Mouse (Mus musculus) lung, postnatal 0 days (tissue): ENCODE results near the gene Psmd9. TPM values are rescaled to one million over a fixed set of nuclear protein-coding genes. Genes with fewer than 3 reads are reported as not detected.

Source experiments
- ATAC-seq: fragments of 200-750 bp; cut with Nextera tagmentation; 2 replicates; pipeline ENCODE4 v1.8.0; 2017; ENCODE audit warnings: moderate library complexity
- DNase-seq: peaks from one replicate; pipeline ENCODE4 v3.0.0-alpha.2; 2016; ENCODE audit warnings: low spot score
- H3K27ac ChIP-seq: fragments of 300-500 bp; sonication (generic); 2 replicates; pipeline ENCODE4 v1.5.1; 2014; ENCODE audit warnings: antibody characterized with exemption, mild to moderate bottlenecking, low read length, mixed read lengths
- H3K27me3 ChIP-seq: fragments of 300-500 bp; sonication (generic); replicated peaks from 2 replicates; pipeline ENCODE4 v1.6.1; 2014; ENCODE audit warnings: low read length, mixed read lengths; ENCODE audit not compliant: insufficient read depth
- H3K36me3 ChIP-seq: fragments of 300-500 bp; sonication (generic); 2 replicates; pipeline ENCODE4 v1.6.1; 2014; ENCODE audit warnings: low read length, mixed read lengths; ENCODE audit not compliant: insufficient read depth
- H3K4me1 ChIP-seq: fragments of 300-500 bp; sonication (generic); 2 replicates; pipeline ENCODE4 v1.6.1; 2014; ENCODE audit warnings: antibody characterized with exemption, low read depth, low read length, mixed read lengths; ENCODE audit not compliant: insufficient read depth
- H3K4me2 ChIP-seq: fragments of 300-500 bp; sonication (generic); replicated peaks from 2 replicates; pipeline ENCODE4 v1.6.1; 2014; ENCODE audit warnings: low read depth, mild to moderate bottlenecking, low read length, moderate library complexity, mixed read lengths
- H3K4me3 ChIP-seq: fragments of 300-500 bp; sonication (generic); 2 replicates; pipeline ENCODE4 v1.5.1; 2014; ENCODE audit warnings: low read depth, low read length
- H3K9ac ChIP-seq: fragments of 300-500 bp; sonication (generic); replicated peaks from 2 replicates; pipeline ENCODE4 v1.6.1; 2014; ENCODE audit warnings: low read depth, mild to moderate bottlenecking
- H3K9me3 ChIP-seq: fragments of 300-500 bp; sonication (generic); 2 replicates; pipeline ENCODE4 v1.6.1; 2016; ENCODE audit warnings: low read length, mixed read lengths
- CTCF ChIP-seq: IDR thresholded peaks from 2 replicates; pipeline ENCODE4 v1.5.1; 2016; ENCODE audit warnings: antibody characterized with exemption, mild to moderate bottlenecking
- EP300 ChIP-seq: IDR thresholded peaks from 2 replicates; pipeline ENCODE4 v1.6.1; 2016; ENCODE audit warnings: antibody characterized with exemption, mild to moderate bottlenecking, control low read depth
- WGBS: fragments of 180-500 bp; shearing (Covaris S2); extraction: QIAGEN DNeasy Blood & Tissue Kit; methylation state at CpG from one replicate; pipeline ENCODE4 v1.1.7; 2014; 5-methylcytosine and 5-hydroxymethylcytosine counted together
- polyA plus RNA-seq: library from polyadenylated mRNA; unstranded; fragments of >200 nt; fragmentation: Nextera tagmentation; extraction: Ambion mirVana; gene quantifications from 2 replicates; pipeline ENCODE4 v1.2.1, GENCODE M21; 2015

Gene Psmd9
- polyA plus RNA-seq, 1 experiment from 2014 or later = 62.0 TPM

DNA sequence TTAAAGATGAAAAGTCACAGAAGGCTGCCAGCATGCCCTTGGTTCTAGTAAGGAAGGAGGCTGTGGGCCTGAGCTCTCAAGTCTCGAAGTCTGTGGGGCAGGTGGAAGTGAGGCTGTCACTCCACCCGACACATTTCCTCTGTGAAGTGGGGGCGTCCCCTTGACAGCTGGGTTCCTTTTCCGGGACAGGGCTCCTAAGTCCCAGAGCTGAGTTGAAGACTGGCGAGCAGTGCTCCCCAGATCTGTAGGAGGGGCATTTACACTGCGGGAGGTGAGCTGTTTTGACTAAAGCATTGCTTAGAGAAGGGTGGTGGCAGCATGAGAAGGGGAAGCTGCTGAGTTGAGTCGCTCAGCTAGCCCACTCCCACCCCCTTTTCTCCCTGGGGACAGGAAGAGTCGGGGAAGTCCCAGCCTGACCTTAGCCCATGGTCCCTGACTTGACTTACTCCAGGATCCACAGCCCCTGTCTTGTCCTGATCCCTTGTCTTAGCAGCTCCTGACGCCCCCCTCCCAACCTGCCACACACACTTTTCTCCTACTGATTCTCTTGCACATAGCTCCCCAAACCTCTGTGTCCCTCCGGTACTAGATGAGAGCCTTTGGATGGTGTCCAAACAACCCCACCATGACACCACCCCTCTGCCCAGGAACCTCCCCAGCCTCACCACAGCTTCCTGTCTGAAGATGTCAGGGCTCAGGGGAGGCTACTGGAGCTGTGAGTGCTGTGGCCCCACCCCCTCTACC, 40.6 kb upstream of the Psmd9 start:
- WGBS = 36% methylated on average over 10 of the region's 10 CpGs
- DNase-seq (peak; percentile 68), ATAC-seq (0 out of 2 replicates have a peak, but pooled peaks have one; percentile 10)
- H3K9ac ChIP-seq = 0 out of 2 replicates have a peak overlapping the region, but pooled peaks have one; percentile 19
- no peaks in the 10 kb centered on the region; the same call in 1 of the 2 replicates for H3K36me3 ChIP-seq
- H3K27me3 ChIP-seq = no peaks in the 10 kb centered on the region
- TF ChIP-seq CTCF = no peak
- TF ChIP-seq EP300 = no peak
- H3K27ac ChIP-seq = peak overlapping the region; percentile 47; the same call in 1 of the 2 replicates
- no peak overlapping the region for H3K4me3 ChIP-seq
- H3K4me2 ChIP-seq = 0 out of 2 replicates have a peak overlapping the region, but pooled peaks have one; percentile 5
- H3K9me3 ChIP-seq = no peaks in the 10 kb centered on the region
- peaks cover 7% of the 10 kb centered on the region for H3K4me1 ChIP-seq

DNA sequence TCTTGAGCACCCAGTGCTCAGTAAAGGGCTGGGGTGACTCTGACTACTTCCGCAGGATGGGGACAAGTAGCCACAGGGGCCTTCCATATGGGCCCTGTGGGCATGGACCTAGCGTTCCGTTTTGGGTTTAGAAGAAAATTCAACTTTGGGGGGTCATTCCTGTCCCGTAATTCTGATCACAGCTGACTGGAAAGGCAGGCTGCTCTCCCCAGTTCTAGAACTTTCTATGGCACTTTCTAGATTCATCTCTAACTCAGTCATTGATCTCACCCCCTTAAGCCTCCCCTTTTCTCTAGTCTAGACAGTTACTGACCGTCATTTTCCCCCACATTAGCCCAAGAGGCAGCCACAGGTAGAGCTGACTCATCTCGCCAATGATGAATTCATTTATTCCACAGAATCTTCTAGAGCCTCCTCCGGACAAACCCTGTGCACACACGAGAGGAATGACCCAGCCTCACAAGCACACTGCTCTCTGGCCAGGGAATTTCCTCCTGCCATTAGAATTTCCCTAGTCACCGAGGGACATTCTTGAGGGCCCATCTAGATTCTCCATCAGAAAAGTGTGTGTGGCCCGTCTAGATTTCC, 39.9 kb upstream of the Psmd9 start:
- H3K9ac ChIP-seq = no peak overlapping the region
- H3K4me3 ChIP-seq = no peak overlapping the region
- 70% methylated on average over 10 of the region's 10 CpGs for WGBS
- no peak for DNase-seq
- no peak for ATAC-seq
- peaks cover 10% of the 10 kb centered on the region for H3K4me1 ChIP-seq
- no peaks in the 10 kb centered on the region for H3K36me3 ChIP-seq
- TF ChIP-seq CTCF (no peak), EP300 (no peak)
- H3K9me3 ChIP-seq = no peaks in the 10 kb centered on the region
- 0 out of 2 replicates have a peak overlapping the region, but pooled peaks have one; percentile 5 for H3K4me2 ChIP-seq
- peak overlapping the region; percentile 81; the same call in 1 of the 2 replicates for H3K27ac ChIP-seq
- no peaks in the 10 kb centered on the region for H3K27me3 ChIP-seq

DNA sequence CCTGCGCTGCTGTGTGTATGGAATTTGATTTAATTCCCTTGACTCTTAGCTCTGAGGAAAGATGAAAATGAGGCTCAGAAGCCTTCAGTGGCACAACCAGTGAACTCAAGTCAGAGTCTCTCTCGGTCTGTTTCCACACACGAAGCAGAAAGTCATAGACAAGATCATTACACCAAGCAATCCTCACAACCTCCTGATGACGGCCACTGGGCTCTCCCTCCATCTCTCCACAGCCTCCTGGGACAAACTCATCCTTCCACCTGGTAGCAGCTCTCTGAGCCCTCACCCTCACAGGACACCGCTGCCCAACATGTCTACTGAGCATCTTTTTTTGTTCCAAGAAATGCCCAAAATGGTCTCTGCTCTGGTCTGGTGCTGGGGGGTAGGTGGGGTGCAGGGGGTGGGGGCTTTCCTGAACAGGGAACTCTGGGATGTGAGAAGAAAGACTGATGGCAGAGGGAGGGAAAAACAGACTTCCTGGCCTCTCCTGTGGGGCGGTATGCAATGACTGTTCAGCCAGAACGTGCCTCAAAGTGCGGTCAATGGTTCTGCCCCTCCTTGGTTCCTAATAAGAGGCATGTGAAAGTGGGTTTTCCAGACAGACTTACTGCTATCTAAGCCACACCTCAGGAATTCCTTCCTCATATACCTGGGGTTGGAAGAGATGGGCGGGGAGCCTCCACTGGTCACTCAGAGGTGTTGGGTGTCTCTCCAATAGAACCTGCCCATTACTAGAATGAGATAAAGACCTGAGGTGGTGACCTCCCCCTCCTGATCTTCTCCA, 39.0 kb upstream of the Psmd9 start:
- Histone ChIP-seq H3K4me1 (peaks cover 20% of the 10 kb centered on the region), H3K4me2 (no peak overlapping the region; the same call in 1 of the 2 replicates), H3K27ac (peak overlapping the region; percentile 81), H3K9me3 (no peaks in the 10 kb centered on the region), H3K36me3 (no peaks in the 10 kb centered on the region), H3K4me3 (no peak overlapping the region), H3K27me3 (no peaks in the 10 kb centered on the region), H3K9ac (no peak overlapping the region)
- TF ChIP-seq EP300 = peak; percentile 50
- no peak for TF ChIP-seq CTCF
- 79% methylated on average over 9 of the region's 9 CpGs for WGBS
- ATAC-seq (peak; percentile 5), DNase-seq (peak; percentile 40)

DNA sequence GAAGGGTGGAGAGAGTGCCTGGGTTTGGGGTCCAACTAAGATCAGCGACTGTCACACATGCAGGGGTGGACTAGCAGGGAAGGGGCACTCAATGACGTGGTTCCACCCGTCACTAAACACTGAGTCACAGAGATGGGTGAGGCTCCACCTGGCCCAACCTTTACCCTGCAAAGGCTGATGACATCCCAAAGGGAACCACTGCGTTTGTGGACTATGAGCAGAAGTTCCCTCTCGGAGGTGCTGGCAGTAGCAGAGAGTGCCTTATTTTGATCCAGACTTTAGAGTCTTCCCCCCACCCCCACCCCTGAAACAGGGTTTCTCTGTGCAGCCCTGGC, 38.4 kb upstream of the Psmd9 start:
- Histone ChIP-seq H3K9ac (no peak overlapping the region), H3K4me3 (no peak overlapping the region), H3K9me3 (no peaks in the 10 kb centered on the region), H3K27ac (peak overlapping the region; percentile 8), H3K36me3 (no peaks in the 10 kb centered on the region), H3K4me2 (no peak overlapping the region; the same call in 1 of the 2 replicates), H3K4me1 (peaks cover 23% of the 10 kb centered on the region), H3K27me3 (no peaks in the 10 kb centered on the region)
- no peak for DNase-seq
- TF ChIP-seq CTCF (no peak), EP300 (no peak)
- no peak for ATAC-seq
- 75% methylated on average over 5 of the region's 5 CpGs for WGBS

DNA sequence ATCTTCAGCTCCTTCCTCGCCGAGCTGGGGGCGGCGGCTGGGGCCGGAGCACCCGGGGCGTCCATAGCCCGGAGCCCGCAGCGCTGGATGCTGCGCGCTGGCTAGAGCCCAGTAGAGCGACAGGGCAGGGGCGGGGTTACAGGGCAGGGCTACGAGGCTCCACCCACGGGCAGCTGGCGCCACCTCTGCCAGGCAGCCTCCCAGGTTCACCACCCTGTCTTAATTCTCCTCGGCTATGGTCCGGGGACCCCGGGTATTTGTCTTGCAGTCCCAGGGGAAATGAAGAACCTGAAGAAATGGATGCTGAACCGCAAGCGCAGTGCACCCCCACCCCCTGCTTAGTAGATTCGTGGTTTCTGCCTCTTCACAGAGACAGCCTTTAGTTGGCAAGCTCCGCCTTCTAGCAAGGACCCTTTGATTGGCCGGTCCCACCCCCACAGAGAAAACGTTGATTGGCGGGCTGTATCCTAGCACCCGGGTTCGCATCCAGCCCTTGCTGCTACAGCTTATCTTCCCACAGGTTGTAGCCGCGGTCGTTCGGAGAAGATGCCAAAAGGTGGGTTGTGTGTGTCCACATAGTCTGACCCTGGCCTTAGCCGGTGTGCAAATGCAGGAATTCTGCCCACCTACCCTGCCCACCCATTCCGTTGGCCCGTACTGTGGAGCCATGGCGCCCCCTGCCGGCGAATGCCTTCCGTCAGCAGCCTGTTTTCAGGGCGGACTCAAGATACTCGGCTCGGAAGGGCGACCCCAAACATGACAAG, 36.7 kb upstream of the Psmd9 start, which contains the start of gene Rhof:
Rhof (minus strand) TSS at position 385 of the 764 bp plus-strand sequence.
- Histone ChIP-seq H3K27ac (peak within 1 kb of the TSS; percentile 83), H3K4me1 (peaks cover 38% of the 10 kb centered on the region), H3K36me3 (no peaks in the 10 kb centered on the region), H3K4me3 (peak within 1 kb of the TSS; percentile 33), H3K4me2 (peak within 1 kb of the TSS; percentile 60), H3K9me3 (no peaks in the 10 kb centered on the region), H3K27me3 (no peaks in the 10 kb centered on the region), H3K9ac (peak within 1 kb of the TSS; percentile 38; the same call in 1 of the 2 replicates)
- DNase-seq (peak; percentile 87), ATAC-seq (peak; percentile 27)
- 3% methylated on average over 43 of the region's 44 CpGs for WGBS
- peak; percentile 98 for TF ChIP-seq CTCF
- no peak for TF ChIP-seq EP300
